Mouse (Mus musculus) myocyte (in vitro differentiated cells): ENCODE data around the gene Ripply1.

ENCODE experiments used
- MAX ChIP-seq: IDR thresholded peaks from one replicate; pipeline ENCODE4 v1.6.1; 2011; ENCODE audit warnings: low read depth, mild to moderate bottlenecking, control low read depth
- MYOD1 ChIP-seq, 3 experiments: IDR thresholded peaks; one replicate each; pipeline ENCODE4 v1.6.1; 2011; ENCODE audit warnings: control low read depth in 2 of 3, low read depth in 2 of 3, mild to moderate bottlenecking in 2 of 3, moderate library complexity in 1 of 3; ENCODE audit not compliant: insufficient read length in 2 of 3, control insufficient read depth in 1 of 3
- MYOG ChIP-seq, 3 experiments: IDR thresholded peaks; one replicate each; pipeline ENCODE4 v1.6.1; 2011; ENCODE audit warnings: control low read depth in 2 of 3, low read depth in 2 of 3, mild to moderate bottlenecking in 2 of 3; ENCODE audit not compliant: insufficient read length in 2 of 3, control insufficient read depth in 1 of 3, insufficient read depth in 1 of 3
- POLR2A ChIP-seq: IDR thresholded peaks from one replicate; pipeline ENCODE4 v1.6.1; 2011; ENCODE audit warnings: low read depth, mild to moderate bottlenecking, control low read depth, moderate library complexity; ENCODE audit not compliant: insufficient read length

DNA sequence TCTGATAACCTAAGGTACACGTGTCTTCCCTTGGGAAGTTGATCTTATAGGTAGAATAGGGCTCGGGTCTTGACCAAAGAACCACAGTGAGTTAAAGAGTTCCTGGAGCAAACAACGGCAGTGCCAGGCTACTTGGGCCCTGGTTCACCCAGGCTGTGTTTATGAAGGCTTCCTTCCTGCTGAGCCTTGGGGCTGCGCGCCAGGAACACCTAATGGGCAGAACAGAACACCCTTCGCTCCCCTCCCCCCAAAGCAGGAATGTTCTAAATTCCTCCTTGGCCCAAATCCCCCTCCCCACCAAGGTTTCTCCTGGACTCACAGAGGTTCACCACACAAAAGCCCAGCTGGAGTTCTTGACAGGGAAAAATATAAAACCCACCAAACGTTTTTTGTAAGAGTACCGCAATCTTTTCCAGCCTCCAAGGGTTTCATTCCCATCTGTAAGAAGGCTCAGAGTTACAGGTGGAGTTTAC, 18.3 kb upstream of the Ripply1 start, which contains the start of gene Cldn2:
- TF ChIP-seq POLR2A (no peak), MAX (no peak), MYOG (IDR thresholded peaks at IDR 0.05; ENCODE audit: control insufficient read depth in 1 of 3, insufficient read depth in 1 of 3, insufficient read length in 2 of 3, low read depth in 2 of 3) (no peak), MYOD1 (IDR thresholded peaks at IDR 0.05; ENCODE audit: control insufficient read depth in 1 of 3, insufficient read length in 2 of 3, low read depth in 2 of 3) (no peak)
